In genomic region chr13:15520353-15520752, GRCm38 (mm10) we compare ENCODE assay signal across 20 mouse cellular contexts.
"Had no signal": no experiment of that assay in that cellular context is flagged by ENCODE, and none has a peak within 500 bp of the region (broad histone marks: within the 10 kb centered on the region; RNA-seq: fewer than 3 reads in every experiment).

No protein-coding gene starts in this region.

- H3K9ac ChIP-seq: liver, embryonic 12.5 days; liver, embryonic 15.5 days; lung, embryonic 15.5 days; midbrain, embryonic 13.5 days; neural tube, embryonic 12.5 days; neural tube, embryonic 15.5 days had no signal

- ATAC-seq: liver, embryonic 12.5 days; midbrain, embryonic 13.5 days had no signal

- H3K27me3 ChIP-seq: liver, embryonic 12.5 days; liver, embryonic 15.5 days; lung, embryonic 15.5 days; megakaryocyte, embryonic 14.5 days; midbrain, embryonic 13.5 days; neural tube, embryonic 12.5 days; neural tube, embryonic 15.5 days had no signal

- H3K4me1 ChIP-seq: liver, embryonic 12.5 days; liver, embryonic 15.5 days had no signal

- H3K4me3 ChIP-seq: liver, embryonic 12.5 days; liver, embryonic 15.5 days; lung, embryonic 15.5 days; megakaryocyte, embryonic 14.5 days; midbrain, embryonic 10.5 days; midbrain, embryonic 13.5 days; neural tube, embryonic 12.5 days; neural tube, embryonic 15.5 days had no signal

- H3K9me3 ChIP-seq: liver, embryonic 12.5 days; liver, embryonic 15.5 days; lung, embryonic 15.5 days; midbrain, embryonic 10.5 days; midbrain, embryonic 13.5 days; neural tube, embryonic 12.5 days; neural tube, embryonic 15.5 days had no signal

- DNase-seq: kidney, postnatal 14 days; kidney, postnatal 4 days; lung, adult 18-20 months; lung, postnatal 10 days; lung, postnatal 36 days; right cerebral cortex, adult 18-20 months; right cerebral cortex, postnatal 14 days; right cerebral cortex, postnatal 4 days; thymus, adult 2 months; thymus, postnatal 14 days; thymus, postnatal 4 days had no signal

- H3K36me3 ChIP-seq: liver, embryonic 12.5 days; liver, embryonic 15.5 days; lung, embryonic 15.5 days; midbrain, embryonic 13.5 days; neural tube, embryonic 12.5 days; neural tube, embryonic 15.5 days had no signal

- H3K27ac ChIP-seq: liver, embryonic 12.5 days; liver, embryonic 15.5 days; lung, embryonic 15.5 days; midbrain, embryonic 10.5 days; midbrain, embryonic 13.5 days; neural tube, embryonic 12.5 days; neural tube, embryonic 15.5 days; stomach, postnatal 0 days had no signal

- H3K4me2 ChIP-seq: liver, embryonic 12.5 days; liver, embryonic 15.5 days; lung, embryonic 15.5 days; midbrain, embryonic 13.5 days; neural tube, embryonic 12.5 days; neural tube, embryonic 15.5 days had no signal
